In genomic region chr13:41502917-41503301, GRCm38 (mm10) we compare ENCODE assay signal across 18 mouse cellular contexts.
"Had no signal": no experiment of that assay in that cellular context is flagged by ENCODE, and none has a peak within 500 bp of the region (broad histone marks: within the 10 kb centered on the region; RNA-seq: fewer than 3 reads in every experiment).

No protein-coding gene starts in this region.

- H3K4me3 ChIP-seq: lung, embryonic 15.5 days; midbrain, embryonic 15.5 days; neural tube, embryonic 13.5 days; stomach, embryonic 15.5 days had no signal

- H3K27me3 ChIP-seq: lung, embryonic 15.5 days; midbrain, embryonic 15.5 days; neural tube, embryonic 13.5 days; stomach, embryonic 15.5 days had no signal

- DNase-seq: kidney, adult 18-20 months; kidney, adult 9 months; kidney, postnatal 14 days; kidney, postnatal 4 days; layer of hippocampus, adult 9-11 months; lung, adult 18-20 months; lung, postnatal 10 days; lung, postnatal 4 days; retina, postnatal 1 day; right cerebral cortex, postnatal 25 days; spleen, adult 18-20 months; thymus, postnatal 25 days had no signal

- ATAC-seq: intestine, embryonic 16.5 days; midbrain, embryonic 15.5 days had no signal

- H3K4me1 ChIP-seq: lung, embryonic 15.5 days; midbrain, embryonic 15.5 days; stomach, embryonic 15.5 days had no signal

- H3K36me3 ChIP-seq: lung, embryonic 15.5 days; midbrain, embryonic 15.5 days; neural tube, embryonic 13.5 days; stomach, embryonic 15.5 days had no signal

- H3K27ac ChIP-seq: liver, embryonic 14.5 days; lung, embryonic 15.5 days; midbrain, embryonic 15.5 days; neural tube, embryonic 13.5 days; stomach, embryonic 15.5 days had no signal
